Mouse (Mus musculus) liver, adult 2 months (tissue): ENCODE measurements around the gene Aldh1a2. TPM values are rescaled to one million over a fixed set of nuclear protein-coding genes. Genes with fewer than 3 reads are reported as not detected.

ENCODE experiments used
- DNase-seq: peaks from one replicate; pipeline ENCODE4 v3.0.0-alpha.2; 2011; ENCODE audit warnings: low read depth, low spot score; ENCODE audit errors: extremely low read depth
- H3K27ac ChIP-seq: fragments of 200-500 bp; replicated peaks from 2 replicates; pipeline ENCODE4 v1.5.1; 2012; ENCODE audit warnings: low read depth, mild to moderate bottlenecking, control low read depth, inconsistent platforms, low read length; ENCODE audit not compliant: insufficient read depth
- H3K27me3 ChIP-seq: fragments of 200-500 bp; 2 replicates; pipeline ENCODE4 v1.6.1; 2012; ENCODE audit warnings: mild to moderate bottlenecking, moderate library complexity, low read length, inconsistent platforms; ENCODE audit not compliant: control insufficient read depth, insufficient read depth
- H3K36me3 ChIP-seq: fragments of 200-500 bp; 2 replicates; pipeline ENCODE4 v1.6.1; 2012; ENCODE audit warnings: low read length, inconsistent platforms; ENCODE audit not compliant: control insufficient read depth, insufficient read depth
- H3K4me1 ChIP-seq: fragments of 200-500 bp; 2 replicates; pipeline ENCODE4 v1.6.1; 2011; ENCODE audit warnings: low read length; ENCODE audit not compliant: control insufficient read depth, insufficient read depth
- H3K4me3 ChIP-seq: fragments of 200-500 bp; 2 replicates; pipeline ENCODE4 v1.5.1; 2011; ENCODE audit warnings: low read depth, mild to moderate bottlenecking, control low read depth, low read length, moderate library complexity; ENCODE audit not compliant: insufficient read depth
- H3K79me2 ChIP-seq: fragments of 200-500 bp; 2 replicates; pipeline ENCODE4 v1.6.1; 2012; ENCODE audit warnings: inconsistent platforms, mild to moderate bottlenecking, low read length, moderate library complexity; ENCODE audit not compliant: control insufficient read depth, insufficient read depth
- H3K9ac ChIP-seq: fragments of 200-500 bp; 2 replicates; pipeline ENCODE4 v1.6.1; 2012; ENCODE audit warnings: low read depth, mild to moderate bottlenecking, control low read depth, inconsistent platforms, low read length
- CTCF ChIP-seq: fragments of 200-500 bp; IDR thresholded peaks from 2 replicates; pipeline ENCODE4 v1.5.1; 2011; ENCODE audit warnings: low read depth, low read length, control low read depth
- POLR2A ChIP-seq: fragments of 200-500 bp; IDR thresholded peaks from 2 replicates; pipeline ENCODE4 v1.6.1; 2011; ENCODE audit warnings: low read length, control low read depth; ENCODE audit not compliant: insufficient read depth; ENCODE audit errors: extremely low read depth
- WGBS: fragments of 180-500 bp; shearing (Covaris S2); methylation state at CpG from one replicate; pipeline ENCODE4 v1.1.7; 2018; 5-methylcytosine and 5-hydroxymethylcytosine counted together
- polyA plus RNA-seq: library from polyadenylated mRNA; depleted of rRNA; stranded (reverse); fragments of >200 nt; gene quantifications from 2 replicates; pipeline ENCODE4 v1.2.3, GENCODE M21; 2012; rRNA removed
- total RNA-seq: library from RNA; depleted of rRNA; stranded (reverse); fragments of >200 nt; gene quantifications from 2 replicates; pipeline ENCODE4 v1.2.3, GENCODE M21; 2014; rRNA removed

Gene Aldh1a2
- total and polyA plus RNA-seq, 2 experiments = 0.09 to 0.46 TPM

GRCm38 (mm10) chr9:71336674-71337073 lies 121.1 kb downstream of the Aldh1a2 start:
- H3K4me1 ChIP-seq = no peaks in the 10 kb centered on the region
- no peaks in the 10 kb centered on the region; the same call in 1 of the 2 replicates for H3K27me3 ChIP-seq
- H3K27ac ChIP-seq = no peak overlapping the region
- DNase-seq = no peak
- H3K9ac ChIP-seq = no peak overlapping the region
- 45% methylated on average over 4 of the region's 4 CpGs for WGBS
- no peaks in the 10 kb centered on the region for H3K36me3 ChIP-seq
- TF ChIP-seq CTCF = no peak
- TF ChIP-seq POLR2A = no peak
- H3K79me2 ChIP-seq = no peaks in the 10 kb centered on the region
- H3K4me3 ChIP-seq = no peak overlapping the region

- TF ChIP-seq POLR2A = no peak
- no peak for TF ChIP-seq CTCF
- no peak overlapping the region for H3K4me3 ChIP-seq
- H3K79me2 ChIP-seq = no peaks in the 10 kb centered on the region
- 87% methylated on average over 3 of the region's 3 CpGs for WGBS
- no peak for DNase-seq
- no peak overlapping the region for H3K27ac ChIP-seq
- no peak overlapping the region for H3K9ac ChIP-seq
- no peaks in the 10 kb centered on the region for H3K36me3 ChIP-seq
- H3K27me3 ChIP-seq = no peaks in the 10 kb centered on the region
- H3K4me1 ChIP-seq = no peaks in the 10 kb centered on the region
These were observed 121.8 kb downstream of the Aldh1a2 start for GRCm38 (mm10) chr9:71337425-71337824.

GRCm38 (mm10) chr9:71340116-71340515 lies 124.5 kb downstream of the Aldh1a2 start:
- H3K79me2 ChIP-seq = no peaks in the 10 kb centered on the region
- H3K27me3 ChIP-seq = no peaks in the 10 kb centered on the region
- H3K4me3 ChIP-seq = no peak overlapping the region
- no peak for TF ChIP-seq POLR2A
- no peak for TF ChIP-seq CTCF
- H3K36me3 ChIP-seq = no peaks in the 10 kb centered on the region
- H3K9ac ChIP-seq = no peak overlapping the region
- no peaks in the 10 kb centered on the region for H3K4me1 ChIP-seq
- DNase-seq = no peak
- WGBS = 69% methylated on average over 5 of the region's 5 CpGs
- H3K27ac ChIP-seq = no peak overlapping the region

Other genes with a start within 250 kb of the Aldh1a2 start
- 254 and 300 TPM in 2 replicates for gene Aqp9, start 47.1 kb upstream of the Aldh1a2 start, total RNA-seq
- 110 and 114 TPM in 2 replicates for gene Aqp9, start 47.1 kb upstream of the Aldh1a2 start, polyA plus RNA-seq